Mouse (Mus musculus) liver, adult 2 months (tissue): ENCODE data around the gene 3110040M04Rik.
"Not testable (repeated sequence)": the region's sequence is repeated elsewhere in the genome, so short reads cannot be mapped to it uniquely, and the experiment has no call there.

Experiments
- CTCF ChIP-seq: fragments of 200-500 bp; IDR thresholded peaks from 2 replicates; pipeline ENCODE4 v1.5.1; 2011; ENCODE audit warnings: low read depth, low read length, control low read depth
- POLR2A ChIP-seq: fragments of 200-500 bp; IDR thresholded peaks from 2 replicates; pipeline ENCODE4 v1.6.1; 2011; ENCODE audit warnings: low read length, control low read depth; ENCODE audit not compliant: insufficient read depth; ENCODE audit errors: extremely low read depth

DNA sequence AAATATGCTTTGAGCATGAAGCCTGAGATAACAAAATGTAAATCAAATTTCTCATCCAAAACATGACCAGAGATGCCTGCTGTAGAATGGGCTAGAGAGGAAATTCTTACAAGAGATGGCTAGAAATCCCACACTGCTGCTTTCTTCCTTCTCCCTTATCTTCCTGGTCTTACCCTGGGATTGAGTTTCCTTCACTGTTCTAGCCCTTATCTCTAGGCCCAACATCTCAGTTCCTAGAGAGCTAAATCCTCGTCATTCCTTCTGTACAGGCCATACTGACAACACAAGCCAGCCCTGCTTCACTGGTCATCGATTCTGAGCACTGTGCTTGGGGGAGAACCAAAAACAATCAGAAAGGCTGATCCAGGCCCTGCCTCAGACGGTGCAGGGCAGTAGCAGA, 7.2 kb upstream of the 3110040M04Rik start:
- TF ChIP-seq POLR2A, CTCF: not testable (repeated sequence)
